Mouse (Mus musculus): ENCODE results near the gene Rsph3a.
"Not testable (repeated sequence)": the region's sequence is repeated elsewhere in the genome, so short reads cannot be mapped to it uniquely, and the experiment has no call there.

Rsph3a gene

DNA sequence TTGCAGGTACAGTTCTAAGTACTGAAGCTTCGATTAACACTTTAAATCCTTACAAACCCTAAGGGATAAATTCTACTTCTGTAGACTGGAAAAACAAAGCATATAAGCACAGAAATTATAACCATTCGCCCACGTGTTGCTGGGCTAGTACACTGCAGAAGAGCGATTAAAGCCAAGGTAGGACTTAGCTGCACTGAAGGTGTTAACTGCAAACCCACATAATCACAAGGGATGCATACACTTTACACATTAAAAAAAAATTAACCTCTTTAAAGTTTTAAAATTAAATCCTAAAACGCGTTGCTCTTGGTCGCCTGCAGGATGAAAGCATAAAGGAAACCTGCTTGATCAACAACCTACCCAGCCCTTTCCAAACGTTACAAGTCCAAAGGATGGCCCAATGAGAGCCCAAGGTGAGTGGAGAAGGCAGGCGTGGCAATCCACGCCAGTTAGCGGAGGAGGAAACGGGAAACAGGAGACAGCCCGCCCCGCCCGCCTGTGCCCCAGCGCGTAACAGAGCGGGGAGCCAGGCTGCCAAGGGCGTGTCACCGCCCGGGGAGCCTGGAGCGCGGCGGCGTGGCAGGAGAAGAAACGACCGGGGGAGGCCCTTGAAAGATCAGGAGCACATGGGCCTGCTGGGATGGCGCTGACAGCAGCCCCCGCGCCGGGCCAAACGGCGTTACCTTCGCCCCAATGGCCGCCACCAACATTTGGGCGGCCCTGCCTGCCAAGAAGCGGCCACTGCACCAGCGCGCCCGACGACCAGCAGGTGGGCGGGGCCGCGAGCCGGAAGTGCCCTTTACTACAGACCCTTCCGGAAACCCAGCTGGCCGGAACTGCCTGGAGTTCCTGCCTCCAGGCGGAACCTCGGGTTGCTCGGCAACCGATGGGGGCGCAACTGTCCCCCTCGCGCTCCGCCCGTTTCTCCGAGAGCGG lies at the start of gene Rsph3a:
Gene Rsph3a (plus strand): TSS at position 498 of the 936 bp plus-strand sequence.
- not testable (repeated sequence) for DNase-seq (ENCODE audit: low read depth)

DNA sequence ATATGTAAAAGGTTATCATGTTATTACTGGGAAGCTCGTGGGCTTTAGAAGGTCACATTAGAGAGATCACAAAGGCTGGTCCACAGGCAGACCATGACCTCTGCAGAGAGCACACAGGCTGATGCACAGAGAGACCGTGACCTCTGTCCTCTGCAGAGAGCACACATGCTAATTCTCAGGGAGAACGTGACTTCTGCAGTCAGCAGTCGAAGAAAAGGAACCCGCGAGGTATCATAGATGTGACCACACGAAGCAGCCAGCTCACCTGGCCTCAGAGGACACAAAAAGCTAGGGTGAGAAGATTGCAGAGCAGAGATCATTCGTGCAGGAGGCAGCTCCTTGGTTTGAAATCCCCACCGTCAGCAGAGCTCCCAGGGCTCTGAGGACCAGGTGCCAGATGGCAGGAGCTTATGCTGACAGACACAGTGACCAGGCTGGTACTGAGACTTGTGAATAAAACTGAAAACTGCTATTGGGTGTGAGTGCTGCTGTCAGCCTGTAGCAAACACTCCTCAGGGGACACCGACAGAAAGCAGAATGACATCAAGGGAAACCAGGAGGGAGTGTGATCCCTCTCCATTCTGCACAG lies 49.3 kb upstream of the Rsph3a start:
- DNase-seq (ENCODE audit: low read depth): no peak

DNA sequence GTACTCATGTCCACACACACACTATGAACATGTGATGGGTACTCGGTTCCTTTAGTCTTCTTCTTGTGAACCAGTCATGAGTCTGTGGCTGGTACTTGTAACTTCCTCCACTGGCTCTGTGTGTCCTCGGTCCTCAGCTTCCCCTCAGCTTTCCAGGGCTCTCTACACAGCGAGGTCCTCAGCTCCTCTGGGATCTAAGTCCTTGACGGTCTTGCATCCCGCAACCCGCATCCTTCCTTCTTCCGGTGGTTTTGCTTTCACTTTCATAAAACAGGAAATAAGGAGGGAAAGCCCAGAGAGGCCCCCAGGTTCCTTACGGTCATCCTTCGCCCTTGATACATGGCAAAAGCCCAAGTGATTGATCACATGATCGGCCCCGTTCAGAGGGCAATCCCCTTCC lies 48.3 kb upstream of the Rsph3a start:
- DNase-seq (ENCODE audit: low read depth): no peak

DNA sequence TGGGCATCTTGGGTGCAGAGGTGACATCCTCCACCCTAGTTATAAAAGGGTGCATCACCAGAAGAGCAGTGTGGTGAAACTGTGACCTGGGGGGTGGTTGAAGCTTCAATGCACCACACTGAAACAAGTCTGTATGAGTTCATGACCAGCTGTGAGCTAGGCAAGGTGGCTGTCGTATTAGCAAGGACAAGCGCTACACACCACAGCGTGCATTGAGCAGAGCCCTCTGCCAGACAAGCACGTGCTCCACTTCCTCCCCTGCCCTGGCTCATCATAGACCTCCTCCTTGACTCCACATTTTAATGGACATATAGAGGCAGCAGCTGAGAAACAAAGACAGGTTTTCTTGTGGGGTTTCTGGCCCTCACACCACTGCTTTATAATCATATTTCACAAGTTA lies 47.7 kb upstream of the Rsph3a start:
- no peak for DNase-seq (ENCODE audit: low read depth)

DNA sequence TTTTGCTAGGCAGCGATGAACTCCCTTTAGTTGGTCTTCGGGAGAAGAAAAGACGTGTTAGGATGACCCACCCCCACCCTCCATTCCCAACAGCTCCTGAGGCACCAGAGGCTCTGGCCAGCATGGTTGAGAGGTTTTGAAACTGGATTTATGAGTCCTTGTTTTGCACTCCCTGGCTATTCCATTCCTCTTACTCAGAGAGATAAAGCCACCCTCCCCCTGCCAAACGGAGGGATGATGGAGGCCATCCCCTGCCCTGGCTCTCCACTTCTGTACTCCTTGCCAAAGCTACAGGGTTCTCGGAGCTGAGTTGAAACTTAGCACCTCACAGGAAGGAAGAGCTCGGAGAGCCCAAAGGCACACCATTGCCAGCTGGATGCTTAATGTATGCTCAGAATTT lies 46.2 kb upstream of the Rsph3a start:
- no peak for DNase-seq (ENCODE audit: low read depth)

DNA sequence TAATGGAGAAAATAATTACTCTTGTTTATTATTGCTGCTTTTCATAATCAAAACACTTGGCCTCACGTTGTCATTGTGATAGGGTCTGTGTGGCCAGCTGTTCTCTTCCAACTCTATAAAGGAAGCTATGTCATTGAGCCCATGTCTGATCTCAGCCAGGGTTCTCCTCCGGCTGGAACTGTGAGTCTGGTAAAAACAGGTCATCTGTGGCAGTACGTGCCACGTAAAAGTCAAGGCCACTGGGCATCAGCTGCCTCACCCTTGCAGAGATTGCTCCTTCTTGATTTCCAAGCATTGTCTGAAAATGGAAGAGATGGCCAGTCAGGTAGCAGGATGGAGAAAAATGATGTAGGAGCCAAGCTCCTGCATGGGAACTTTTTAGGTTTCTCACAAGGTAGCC lies 45.5 kb upstream of the Rsph3a start:
- DNase-seq (ENCODE audit: low read depth): no peak

DNA sequence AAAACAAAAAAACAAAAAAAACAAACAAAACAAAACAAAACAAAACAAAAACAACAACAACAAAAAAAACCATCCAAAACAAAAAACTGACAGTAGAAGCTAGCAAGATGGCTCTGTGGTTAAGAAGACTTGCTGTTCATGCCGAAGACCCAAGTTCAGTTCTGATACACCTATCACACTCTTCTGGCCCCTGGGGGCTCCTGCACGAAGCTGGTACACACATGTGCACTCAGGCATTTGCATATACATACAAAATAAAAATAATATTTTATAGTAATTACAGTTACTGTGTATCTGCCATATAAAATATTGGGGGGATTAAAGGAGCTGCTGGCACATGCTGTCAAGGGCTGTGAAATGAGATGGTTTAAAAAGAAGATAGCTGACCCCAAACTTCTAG lies 43.9 kb upstream of the Rsph3a start:
- no peak for DNase-seq (ENCODE audit: low read depth)

DNA sequence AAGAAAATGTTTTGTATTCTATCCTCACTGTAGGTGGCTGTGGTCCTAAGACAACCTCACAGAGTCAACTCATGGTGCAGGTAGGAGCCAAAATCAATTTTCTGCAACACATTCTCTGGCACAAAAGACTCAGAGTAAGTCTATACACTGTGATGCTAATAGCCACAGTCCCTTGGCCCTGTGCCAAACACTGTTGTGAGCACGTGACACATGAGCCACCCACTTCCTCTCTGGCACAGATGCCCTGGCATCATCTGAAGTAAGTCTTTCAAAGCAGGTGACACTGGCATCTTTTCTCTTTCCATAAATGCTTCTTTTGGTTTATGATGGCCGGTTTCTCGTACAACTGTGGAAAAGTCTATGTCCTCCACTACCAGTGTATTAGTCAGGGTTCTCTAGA lies 43.1 kb upstream of the Rsph3a start:
- no peak for DNase-seq (ENCODE audit: low read depth)

DNA sequence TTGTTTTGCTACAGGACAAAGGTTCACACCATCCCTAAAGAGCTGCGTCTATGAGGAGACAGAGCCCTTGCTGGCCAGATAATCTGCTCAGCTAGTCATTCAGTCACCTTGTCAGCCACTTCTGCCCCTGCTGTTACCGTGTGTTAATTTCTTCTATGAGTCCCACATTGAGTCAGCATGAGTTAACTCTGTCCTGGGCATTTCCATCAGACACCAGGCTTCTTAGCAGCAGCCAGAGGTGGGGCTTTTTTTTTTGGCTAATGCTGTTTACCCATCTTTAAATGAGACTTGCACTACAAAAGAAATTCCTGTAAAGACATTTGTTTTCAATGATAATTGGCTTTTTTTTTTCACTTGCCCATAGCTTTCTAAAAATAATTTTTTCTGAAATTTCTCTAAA lies 40.4 kb upstream of the Rsph3a start:
- DNase-seq (ENCODE audit: low read depth): no peak

DNA sequence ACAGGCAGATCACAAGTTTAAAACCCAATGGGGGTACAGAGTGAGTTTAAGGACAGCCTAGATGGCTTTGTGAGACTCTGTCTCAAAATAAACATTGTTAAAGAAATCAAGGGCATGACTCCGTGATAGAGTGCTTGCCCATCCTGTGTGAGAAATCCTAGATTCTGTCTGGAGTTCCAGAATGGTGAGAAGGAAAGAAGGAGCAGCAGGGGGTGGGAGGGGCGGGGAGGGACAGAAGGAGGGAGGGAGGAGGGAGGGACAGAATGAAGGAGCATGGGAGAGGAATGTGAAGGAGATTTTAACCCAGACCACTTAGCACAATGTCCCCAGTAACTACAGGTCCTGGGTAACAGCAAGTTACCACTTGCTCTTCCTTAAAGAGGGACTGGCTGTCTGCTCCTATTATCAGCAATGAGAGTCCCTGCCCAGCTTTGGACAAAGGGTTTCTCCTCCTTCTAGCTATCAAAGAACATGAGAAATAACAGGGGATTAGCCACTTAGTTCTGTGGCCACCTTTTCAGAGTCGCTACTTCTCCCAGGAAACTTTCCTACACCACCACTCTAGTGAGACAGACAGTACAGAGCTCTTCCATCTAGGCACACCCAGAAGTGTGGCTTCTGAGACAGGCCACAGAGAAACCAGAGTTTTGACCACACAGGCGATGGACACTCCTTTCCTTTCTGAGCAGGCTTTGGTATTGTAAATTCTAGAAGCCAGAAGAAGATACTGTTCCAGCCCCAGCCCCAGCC lies 39.3 kb upstream of the Rsph3a start:
- no peak for DNase-seq (ENCODE audit: low read depth)

DNA sequence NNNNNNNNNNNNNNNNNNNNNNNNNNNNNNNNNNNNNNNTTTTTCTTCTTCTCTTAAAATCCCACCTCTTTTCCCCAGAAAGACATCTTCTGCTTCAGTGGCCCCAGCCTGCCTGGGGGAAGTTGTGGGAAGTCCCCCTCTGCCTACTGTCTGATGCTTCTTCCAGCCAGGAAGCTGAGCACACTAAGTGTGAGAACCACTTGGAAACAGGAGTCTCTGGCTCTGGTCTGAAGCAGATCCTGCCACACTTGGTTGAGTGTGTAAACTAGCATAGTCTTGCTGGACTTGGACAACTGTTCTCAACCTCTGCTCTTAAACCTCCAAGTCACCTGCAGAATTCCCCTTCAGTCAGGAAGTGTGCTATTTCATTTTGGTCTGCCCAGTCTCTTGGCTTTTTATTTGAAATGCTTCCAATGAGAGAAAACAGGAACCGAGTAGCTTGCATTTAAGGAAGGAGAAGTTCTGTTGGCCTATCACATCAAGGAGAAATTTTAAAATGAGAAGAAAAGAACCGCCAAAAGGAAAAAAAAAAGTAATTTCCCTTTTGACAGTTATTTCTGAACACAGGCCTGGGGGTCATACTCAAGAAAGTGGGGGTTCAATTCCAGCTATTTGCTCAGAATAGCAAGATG lies 30.7 kb upstream of the Rsph3a start:
- DNase-seq (ENCODE audit: low read depth): no peak

DNA sequence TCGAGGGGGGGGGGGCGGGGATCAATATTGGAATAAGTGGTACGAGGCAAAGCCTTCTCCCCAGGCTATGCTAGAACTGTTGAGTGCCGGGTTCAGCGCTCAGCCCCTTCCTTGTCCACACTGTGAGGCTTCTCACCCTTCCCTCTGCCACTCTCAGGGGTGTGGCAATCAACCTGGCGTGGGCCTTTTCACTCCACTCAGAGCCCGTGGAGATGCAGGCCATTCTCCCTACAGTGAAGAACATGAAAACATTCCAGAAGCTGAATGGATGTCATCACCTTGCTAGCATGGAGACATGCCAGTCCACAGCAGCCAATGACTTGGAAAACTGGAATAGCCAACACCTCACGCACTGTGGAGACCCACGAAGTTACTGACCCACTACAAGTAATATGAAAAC lies 29.6 kb upstream of the Rsph3a start:
- no peak for DNase-seq (ENCODE audit: low read depth)

DNA sequence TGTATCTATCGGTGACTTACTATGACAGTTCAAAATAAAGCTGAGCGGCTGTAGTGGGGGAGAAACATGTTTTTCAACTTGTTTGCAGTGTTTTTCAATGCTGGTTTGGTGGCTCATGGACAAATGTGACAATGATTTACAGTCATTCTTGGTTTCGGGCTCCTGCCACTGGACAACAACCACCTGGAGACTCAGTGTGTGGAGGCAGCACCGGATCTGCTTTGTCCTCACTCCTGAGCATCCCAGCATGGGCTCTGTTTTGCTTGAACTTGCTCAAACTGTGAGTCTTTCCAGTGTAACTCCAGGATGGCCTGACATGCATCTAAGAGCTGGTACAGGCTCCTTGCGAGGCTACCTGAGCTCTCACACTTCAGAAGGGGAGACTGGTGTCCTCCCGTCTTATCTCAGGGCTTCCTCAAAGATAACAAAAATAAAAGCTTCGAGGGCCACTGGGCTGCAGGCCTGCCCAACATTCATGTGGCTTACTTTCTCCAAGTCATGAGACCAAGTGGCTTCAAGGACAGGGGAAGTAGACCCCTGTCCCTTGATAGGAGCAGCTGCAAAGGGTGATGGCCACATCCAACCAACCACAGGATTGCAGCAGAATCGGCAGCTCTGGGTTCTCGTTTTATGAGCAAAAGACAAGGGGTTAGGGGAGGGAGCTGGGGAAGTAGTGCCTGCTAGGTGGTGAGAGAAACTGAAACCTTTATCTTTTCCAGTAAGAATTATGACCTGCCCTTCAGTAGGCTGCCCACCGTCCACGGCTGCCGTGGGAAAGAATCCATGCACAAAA lies 28.4 kb upstream of the Rsph3a start:
- no peak for DNase-seq (ENCODE audit: low read depth)

DNA sequence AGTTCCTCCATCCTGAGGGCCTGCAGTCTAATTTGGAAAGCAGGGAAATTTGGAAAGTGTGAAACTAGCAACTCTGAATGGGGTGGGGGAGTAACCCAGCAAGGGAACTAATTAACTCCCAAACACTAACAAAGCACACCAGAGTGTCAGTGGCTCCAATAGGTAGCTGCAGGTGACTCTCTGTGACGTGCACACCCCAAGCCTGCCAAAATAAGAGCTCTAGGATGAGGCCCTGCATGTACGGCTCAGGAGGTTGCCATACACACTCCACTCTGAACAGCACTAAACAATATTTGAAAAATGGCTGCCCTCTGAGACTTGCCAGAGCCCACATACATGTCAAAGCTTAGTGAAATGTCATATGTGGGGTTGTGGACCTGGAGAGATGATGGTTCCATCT lies 27.1 kb upstream of the Rsph3a start:
- DNase-seq (ENCODE audit: low read depth): no peak

DNA sequence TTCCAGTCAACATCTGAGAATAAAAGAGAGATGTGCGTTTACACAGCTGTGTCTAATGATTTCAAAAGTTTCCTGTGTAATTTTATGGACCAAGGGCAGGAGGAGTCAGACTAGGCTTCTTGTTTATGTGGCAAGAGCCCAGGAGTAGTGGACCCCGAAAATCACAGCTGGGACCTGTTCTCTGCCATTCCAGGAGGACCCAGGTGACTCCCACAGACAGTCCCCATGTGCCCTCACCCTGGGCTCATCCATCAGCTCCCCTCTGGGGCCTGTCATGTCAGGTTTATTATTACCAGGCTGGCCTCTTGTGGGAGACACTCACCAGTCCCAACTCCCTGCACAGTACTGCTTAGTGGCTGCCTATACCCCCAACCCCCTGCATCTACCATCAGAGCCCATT lies 26.2 kb upstream of the Rsph3a start:
- DNase-seq (ENCODE audit: low read depth): no peak

DNA sequence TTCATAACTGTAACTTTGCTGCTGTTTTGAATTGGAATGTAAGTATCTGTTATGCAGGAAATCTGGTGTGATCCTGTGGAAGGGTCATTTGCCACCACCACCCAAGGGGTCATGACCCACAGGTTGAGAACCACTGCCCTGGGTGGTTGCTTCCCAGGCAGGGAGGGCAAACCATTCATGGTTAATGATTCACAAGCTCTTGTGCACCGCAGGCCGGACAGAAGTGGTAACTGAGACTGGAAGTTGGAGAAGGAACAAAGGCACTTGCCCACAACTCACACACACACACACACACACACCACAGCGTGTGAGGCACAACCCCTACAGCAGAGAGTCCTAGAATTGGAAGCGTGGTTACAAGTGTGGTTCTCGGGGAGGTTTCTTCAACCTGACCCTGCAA lies 22.9 kb upstream of the Rsph3a start:
- no peak for DNase-seq (ENCODE audit: low read depth)

DNA sequence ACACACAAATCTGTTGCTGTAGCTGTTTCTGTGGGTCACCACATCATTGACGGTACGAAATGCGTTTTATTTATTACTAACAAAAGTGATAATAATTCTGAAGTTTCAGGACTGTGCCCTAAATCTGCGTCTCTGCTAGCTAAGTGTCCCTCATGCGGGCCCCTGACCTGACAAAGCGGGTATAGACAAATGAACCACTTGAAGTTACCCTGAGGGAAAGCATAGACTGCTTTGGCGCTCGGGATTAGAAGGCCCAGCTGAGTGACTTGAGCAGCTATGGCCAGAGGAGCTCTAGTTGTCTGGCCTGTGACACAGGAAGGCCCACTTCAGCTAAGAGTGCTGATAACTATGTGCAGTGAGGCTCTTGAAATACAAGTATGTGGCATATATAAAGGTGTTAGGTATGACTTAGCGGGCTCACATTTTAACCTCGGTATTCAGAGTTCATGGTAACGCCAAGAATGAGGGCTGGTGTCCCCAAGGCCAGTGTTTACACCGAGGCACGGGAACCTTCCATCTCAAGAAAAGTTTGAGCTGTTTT lies 21.2 kb upstream of the Rsph3a start:
- no peak for DNase-seq (ENCODE audit: low read depth)

DNA sequence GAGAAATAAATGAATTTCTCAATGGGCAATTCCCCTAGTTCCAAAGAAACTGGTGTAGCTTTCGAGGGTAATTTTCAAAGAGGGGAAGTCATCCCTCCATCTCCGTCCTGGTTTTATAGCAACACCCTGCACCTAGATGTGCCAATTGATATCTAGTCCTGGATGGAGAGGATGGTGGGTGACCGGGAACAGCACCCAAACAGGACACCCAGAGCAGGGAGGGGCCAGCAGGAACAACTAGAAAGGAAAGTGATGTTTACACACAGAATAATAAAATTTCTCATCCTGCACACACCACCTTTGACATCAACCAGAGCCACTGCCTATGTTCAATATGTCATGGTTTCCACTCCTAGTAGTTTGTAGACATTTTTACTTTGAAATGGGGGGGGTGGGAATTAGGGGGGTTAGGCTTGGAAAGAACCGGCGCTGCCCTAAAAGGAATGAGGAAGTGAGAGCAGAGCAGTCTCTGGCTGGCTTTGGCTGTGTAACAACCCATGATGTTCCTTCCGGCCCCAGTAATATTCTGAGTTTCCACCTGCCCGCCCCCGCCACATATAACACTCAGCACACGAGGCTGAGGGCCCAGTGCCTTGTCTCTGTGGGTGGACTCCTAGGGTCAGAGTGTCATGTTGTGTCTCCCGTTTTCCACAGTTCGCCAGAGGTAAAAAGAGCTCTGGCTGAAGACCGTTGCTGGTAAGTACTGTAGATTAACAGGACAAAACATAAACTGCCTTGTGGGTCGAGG lies 19.8 kb upstream of the Rsph3a start, which contains the start of gene Tagap:
Gene Tagap (plus strand): TSS at position 588 of the 748 bp plus-strand sequence.
- DNase-seq (ENCODE audit: low read depth): no peak

DNA sequence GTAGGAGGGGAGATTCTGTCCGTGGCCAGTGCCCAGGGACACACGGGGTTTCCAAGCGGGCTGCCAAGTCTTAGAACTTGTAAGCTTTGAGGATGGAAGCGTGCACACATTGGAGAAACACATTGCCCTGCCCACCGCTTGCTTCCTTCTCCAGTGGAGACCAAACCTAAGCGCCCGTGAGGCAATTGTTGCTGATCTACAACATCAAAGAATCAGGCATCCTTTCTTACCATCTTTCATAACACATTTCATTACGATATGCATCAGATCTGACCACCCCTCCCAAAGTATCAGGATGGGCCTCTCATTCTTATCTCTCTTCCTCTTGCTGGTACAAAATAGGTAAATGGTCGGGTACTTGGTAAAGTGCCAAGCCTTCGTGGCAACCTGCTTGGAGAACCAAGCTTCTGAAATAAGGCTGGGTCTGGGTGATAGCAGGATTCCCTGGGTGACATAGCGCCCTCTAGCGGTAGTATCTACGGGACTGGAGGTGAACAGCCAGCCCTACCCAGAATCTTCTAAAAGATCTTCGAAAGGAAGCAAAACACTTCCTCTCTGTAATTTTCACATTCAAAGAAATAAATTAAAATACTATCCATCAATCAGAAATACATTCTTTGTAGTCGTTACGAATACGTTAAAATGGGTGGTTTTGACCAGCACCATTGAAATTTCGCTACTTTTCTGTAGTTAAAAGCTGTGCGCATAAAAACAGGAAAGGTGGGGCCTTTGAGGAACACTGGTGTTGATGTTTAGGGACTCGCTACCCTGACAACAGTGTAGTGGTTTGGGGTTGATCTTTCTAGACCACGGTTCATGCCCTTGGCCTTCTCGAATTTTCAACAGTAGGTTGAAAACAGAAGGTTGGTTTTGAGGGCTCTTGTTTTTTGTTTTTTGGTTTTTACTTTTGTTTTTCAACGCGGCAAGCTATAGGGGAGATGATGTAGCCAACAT lies 17.6 kb upstream of the Rsph3a start:
- no peak for DNase-seq (ENCODE audit: low read depth)

Measured in fibroblast of lung, adult 2 months (primary cell).